ENCODE assay signal across 26 mouse cellular contexts in genomic region chr7:92428629-92429028, GRCm38 (mm10).
DNase-seq lines count a peak whose midpoint lies in the region; ATAC-seq and TF ChIP-seq lines count a peak whose summit lies in the region.
"Had no signal": no experiment of that assay in that cellular context is flagged by ENCODE, and none has a peak within 500 bp of the region (broad histone marks: within the 10 kb centered on the region; RNA-seq: fewer than 3 reads in every experiment).

No protein-coding gene starts in this region.

- DNase-seq in heart, postnatal 4 days, result no peak
- no peak for DNase-seq in liver, postnatal 0 days
- no peak for DNase-seq in urinary bladder, adult 18-20 months (ENCODE audit: low spot score in 2 of 2)
- DNase-seq in frontal cortex, postnatal 25 days (ENCODE audit: low spot score in 2 of 2), result no peak
- DNase-seq: adrenal gland, adult 8-10 months; cerebellum, adult 2 months; cerebellum, postnatal 14 days; heart, postnatal 10 days; kidney, adult 2 months; lung, postnatal 4 days; right cerebral cortex, adult 18-20 months; right cerebral cortex, postnatal 4 days; thymus, adult 2 months; thymus, postnatal 36 days had no signal

- TF ChIP-seq EP300 in liver, postnatal 0 days (IDR thresholded peaks at IDR 0.05; ENCODE audit: low read depth), result peak; percentile 56; the same call in 1 of the 2 replicates

- H3K4me1 ChIP-seq in heart, embryonic 11.5 days (ENCODE audit: control insufficient read depth, insufficient read depth, low read length), result peaks cover 7% of the 10 kb centered on the region
- H3K4me1 ChIP-seq in liver, embryonic 12.5 days, result peaks cover 35% of the 10 kb centered on the region
- no peaks in the 10 kb centered on the region for H3K4me1 ChIP-seq in liver, postnatal 0 days (ENCODE audit: insufficient read depth)
- H3K4me1 ChIP-seq: hindbrain, embryonic 12.5 days; intestine, embryonic 15.5 days; limb, embryonic 10.5 days; limb, embryonic 15.5 days had no signal

- 15% methylated on average over 5 of the region's 5 CpGs for WGBS in heart, embryonic 11.5 days (ENCODE audit: insufficient replicate concordance)
- 32% methylated on average over 5 of the region's 5 CpGs for WGBS in liver, embryonic 12.5 days (ENCODE audit: insufficient replicate concordance)
- WGBS in liver, postnatal 0 days (ENCODE audit: insufficient replicate concordance), result 38% methylated on average over 5 of the region's 5 CpGs

- no peak for TF ChIP-seq CTCF in liver, postnatal 0 days (IDR thresholded peaks at IDR 0.05; ENCODE audit: low read depth)

- H3K4me3 ChIP-seq in heart, embryonic 11.5 days (ENCODE audit: low read depth, low read length), result no peak overlapping the region
- H3K4me3 ChIP-seq in liver, embryonic 12.5 days, result no peak overlapping the region
- no peak overlapping the region for H3K4me3 ChIP-seq in liver, postnatal 0 days (ENCODE audit: low read depth, low read length)
- H3K4me3 ChIP-seq: hindbrain, embryonic 12.5 days; intestine, embryonic 15.5 days; limb, embryonic 10.5 days; limb, embryonic 15.5 days; midbrain, embryonic 15.5 days had no signal

- H3K27me3 ChIP-seq in heart, embryonic 11.5 days (ENCODE audit: control insufficient read depth, insufficient read depth, low read length), result no peaks in the 10 kb centered on the region
- no peaks in the 10 kb centered on the region for H3K27me3 ChIP-seq in liver, embryonic 12.5 days (replicated peaks)
- H3K27me3 ChIP-seq in liver, postnatal 0 days (ENCODE audit: insufficient read depth, low read length), result no peaks in the 10 kb centered on the region
- H3K27me3 ChIP-seq: hindbrain, embryonic 12.5 days; intestine, embryonic 15.5 days; limb, embryonic 15.5 days; midbrain, embryonic 15.5 days had no signal

- ATAC-seq in heart, embryonic 11.5 days (replicated peaks; ENCODE audit: insufficient number of reproducible peaks, low FRiP score, low TSS enrichment), result peak; percentile 68; the same call in 1 of the 2 replicates
- 0 out of 2 replicates have a peak, but pooled peaks have one; percentile 52 for ATAC-seq in erythroblast, adult 5-6 weeks (replicated peaks; ENCODE audit: low FRiP score, poor library complexity, severe bottlenecking)
- peak; percentile 84 for ATAC-seq in liver, embryonic 12.5 days
- no peak for ATAC-seq in liver, postnatal 0 days
- ATAC-seq: forebrain, embryonic 16.5 days; hindbrain, postnatal 0 days; intestine, embryonic 15.5 days; midbrain, embryonic 15.5 days had no signal

- no peaks in the 10 kb centered on the region for H3K9me3 ChIP-seq in heart, embryonic 11.5 days (replicated peaks; ENCODE audit: control insufficient read depth, low read length)
- no peaks in the 10 kb centered on the region for H3K9me3 ChIP-seq in liver, embryonic 12.5 days (replicated peaks)
- H3K9me3 ChIP-seq in liver, postnatal 0 days (ENCODE audit: low read length), result no peaks in the 10 kb centered on the region
- H3K9me3 ChIP-seq: G1E; hindbrain, embryonic 12.5 days; intestine, embryonic 15.5 days; limb, embryonic 10.5 days; limb, embryonic 15.5 days; midbrain, embryonic 15.5 days had no signal

- H3K27ac ChIP-seq in heart, embryonic 11.5 days (ENCODE audit: low read depth, low read length), result no peak overlapping the region
- H3K27ac ChIP-seq in liver, embryonic 12.5 days, result 0 out of 2 replicates have a peak overlapping the region, but pooled peaks have one; percentile 25
- H3K27ac ChIP-seq in liver, postnatal 0 days (ENCODE audit: low read depth), result no peak overlapping the region
- H3K27ac ChIP-seq: hindbrain, embryonic 12.5 days; hindbrain, postnatal 0 days; intestine, embryonic 15.5 days; kidney, postnatal 0 days; limb, embryonic 10.5 days; limb, embryonic 15.5 days; midbrain, embryonic 15.5 days had no signal

- no peaks in the 10 kb centered on the region for H3K36me3 ChIP-seq in heart, embryonic 11.5 days (ENCODE audit: control insufficient read depth, insufficient read depth, low read length)
- no peaks in the 10 kb centered on the region for H3K36me3 ChIP-seq in liver, embryonic 12.5 days
- no peaks in the 10 kb centered on the region for H3K36me3 ChIP-seq in liver, postnatal 0 days (replicated peaks; ENCODE audit: insufficient read depth, low read length)
- H3K36me3 ChIP-seq: G1E; hindbrain, embryonic 12.5 days; intestine, embryonic 15.5 days; limb, embryonic 10.5 days; limb, embryonic 15.5 days; midbrain, embryonic 15.5 days had no signal

- peak overlapping the region; percentile 38 for H3K4me2 ChIP-seq in heart, embryonic 11.5 days
- peak overlapping the region; percentile 35 for H3K4me2 ChIP-seq in liver, embryonic 12.5 days
- H3K4me2 ChIP-seq in liver, postnatal 0 days (ENCODE audit: low read depth, low read length), result no peak overlapping the region
- H3K4me2 ChIP-seq: hindbrain, embryonic 12.5 days; intestine, embryonic 15.5 days; limb, embryonic 15.5 days; midbrain, embryonic 15.5 days had no signal

- no peak overlapping the region for H3K9ac ChIP-seq in heart, embryonic 11.5 days (ENCODE audit: low read depth, low read length)
- no peak overlapping the region for H3K9ac ChIP-seq in liver, embryonic 12.5 days
- no peak overlapping the region for H3K9ac ChIP-seq in liver, postnatal 0 days (replicated peaks)
- H3K9ac ChIP-seq: hindbrain, embryonic 12.5 days; intestine, embryonic 15.5 days; limb, embryonic 15.5 days; midbrain, embryonic 15.5 days had no signal
